Mouse (Mus musculus) c-Kit-positive CD71-positive TER-119-positive erythroid progenitor cells, embryonic 14.5 days (primary cell): Measurements from ENCODE around the gene Olfr117.
"Not testable (repeated sequence)": the region's sequence is repeated elsewhere in the genome, so short reads cannot be mapped to it uniquely, and the experiment has no call there.

Experiments
- DNase-seq: peaks from one replicate; pipeline ENCODE4 v3.0.0-alpha.2; 2013; ENCODE audit warnings: low spot score

The Olfr117 gene

GRCm38 (mm10) chr17:37663682-37664081 lies at the start of gene Olfr117:
Gene Olfr117, minus strand, starts transcription at chr17:37663782.
- no peak for DNase-seq

GRCm38 (mm10) chr17:37696264-37696663 lies 32.7 kb upstream of the Olfr117 start, which contains the start of gene Olfr119:
Gene Olfr119, plus strand, starts transcription at chr17:37696564.
- not testable (repeated sequence) for DNase-seq

- DNase-seq: no peak
These were observed 3.1 kb upstream of the Olfr117 start, which contains the start of gene Olfr118 for GRCm38 (mm10) chr17:37666688-37667087. Gene Olfr118, plus strand, starts transcription at chr17:37666988.

GRCm38 (mm10) chr17:37627009-37627408 lies 36.6 kb downstream of the Olfr117 start, which contains the start of the genes Olfr115 and Olfr116:
Gene Olfr115, minus strand, starts transcription at chr17:37627109.
Gene Olfr116, minus strand, starts transcription at chr17:37627199.
- DNase-seq: no peak
